Mouse (Mus musculus): ENCODE data around the gene Slc6a13. TPM values are rescaled to one million over a fixed set of nuclear protein-coding genes. Genes with fewer than 3 reads are reported as not detected.

Slc6a13 gene
- polyA plus RNA-seq, 1 experiment from 2014 or later, result 1.8 TPM

GRCm38 (mm10) chr6:121328417-121328884 is 28.4 kb downstream of the Slc6a13 start:
- no peak overlapping the region for H3K9ac ChIP-seq
- no peak overlapping the region for H3K27ac ChIP-seq (replicated peaks)
- no peaks in the 10 kb centered on the region for H3K36me3 ChIP-seq
- WGBS, result 55% methylated on average over 9 of the region's 9 CpGs
- no peak overlapping the region for H3K4me3 ChIP-seq (replicated peaks)
- no peak overlapping the region for H3K4me2 ChIP-seq (replicated peaks)
- H3K27me3 ChIP-seq, result no peaks in the 10 kb centered on the region
- ATAC-seq (ENCODE audit: insufficient number of reproducible peaks, low FRiP score, low TSS enrichment, low read depth), result no peak
- H3K4me1 ChIP-seq, result peaks cover 5% of the 10 kb centered on the region; the same call in 1 of the 2 replicates
- H3K9me3 ChIP-seq (replicated peaks), result no peaks in the 10 kb centered on the region

GRCm38 (mm10) chr6:121329848-121330508 is 30.0 kb downstream of the Slc6a13 start:
- Histone ChIP-seq H3K4me1 (peaks cover 5% of the 10 kb centered on the region; the same call in 1 of the 2 replicates), H3K9ac (no peak overlapping the region), H3K9me3 (replicated peaks) (no peaks in the 10 kb centered on the region), H3K4me2 (replicated peaks) (no peak overlapping the region), H3K27ac (replicated peaks) (no peak overlapping the region), H3K4me3 (replicated peaks) (no peak overlapping the region), H3K36me3 (no peaks in the 10 kb centered on the region), H3K27me3 (no peaks in the 10 kb centered on the region)
- WGBS, result 15% methylated on average over 10 of the region's 10 CpGs
- no peak for ATAC-seq (ENCODE audit: insufficient number of reproducible peaks, low FRiP score, low TSS enrichment, low read depth)

- Histone ChIP-seq H3K4me1 (no peaks in the 10 kb centered on the region), H3K27ac (replicated peaks) (no peak overlapping the region), H3K4me2 (replicated peaks) (no peak overlapping the region), H3K36me3 (no peaks in the 10 kb centered on the region), H3K9ac (no peak overlapping the region), H3K27me3 (no peaks in the 10 kb centered on the region), H3K4me3 (replicated peaks) (no peak overlapping the region), H3K9me3 (replicated peaks) (no peaks in the 10 kb centered on the region)
- ATAC-seq (ENCODE audit: insufficient number of reproducible peaks, low FRiP score, low TSS enrichment, low read depth), result no peak
- 88% methylated on average over 9 of the region's 9 CpGs for whole genome bisulfite sequencing
Observed at GRCm38 (mm10) chr6:121335841-121336240, 35.8 kb downstream of the Slc6a13 start.

GRCm38 (mm10) chr6:121336558-121336957 is 36.5 kb downstream of the Slc6a13 start:
- Histone ChIP-seq H3K27me3 (no peaks in the 10 kb centered on the region), H3K9ac (no peak overlapping the region), H3K27ac (replicated peaks) (no peak overlapping the region), H3K4me1 (no peaks in the 10 kb centered on the region), H3K4me2 (replicated peaks) (no peak overlapping the region), H3K4me3 (replicated peaks) (no peak overlapping the region), H3K9me3 (replicated peaks) (no peaks in the 10 kb centered on the region), H3K36me3 (no peaks in the 10 kb centered on the region)
- ATAC-seq (ENCODE audit: insufficient number of reproducible peaks, low FRiP score, low TSS enrichment, low read depth), result no peak
- WGBS, result 62% methylated on average over 8 of the region's 8 CpGs

GRCm38 (mm10) chr6:121337229-121337628 is 37.2 kb downstream of the Slc6a13 start:
- WGBS, result 90% methylated on average over 9 of the region's 9 CpGs
- Histone ChIP-seq H3K27me3 (no peaks in the 10 kb centered on the region), H3K4me1 (no peaks in the 10 kb centered on the region), H3K4me3 (replicated peaks) (no peak overlapping the region), H3K4me2 (replicated peaks) (no peak overlapping the region), H3K36me3 (no peaks in the 10 kb centered on the region), H3K9me3 (replicated peaks) (no peaks in the 10 kb centered on the region), H3K9ac (no peak overlapping the region), H3K27ac (replicated peaks) (no peak overlapping the region)
- ATAC-seq (ENCODE audit: insufficient number of reproducible peaks, low FRiP score, low TSS enrichment, low read depth), result no peak

GRCm38 (mm10) chr6:121337770-121338518 is 37.9 kb downstream of the Slc6a13 start:
- no peaks in the 10 kb centered on the region for H3K27me3 ChIP-seq
- 35% methylated on average over 3 of the region's 3 CpGs for WGBS
- ATAC-seq (ENCODE audit: insufficient number of reproducible peaks, low FRiP score, low TSS enrichment, low read depth), result no peak
- no peaks in the 10 kb centered on the region for H3K4me1 ChIP-seq
- H3K4me3 ChIP-seq (replicated peaks), result no peak overlapping the region
- no peak overlapping the region for H3K4me2 ChIP-seq (replicated peaks)
- H3K27ac ChIP-seq (replicated peaks), result no peak overlapping the region
- H3K9me3 ChIP-seq (replicated peaks), result no peaks in the 10 kb centered on the region
- no peak overlapping the region for H3K9ac ChIP-seq
- no peaks in the 10 kb centered on the region for H3K36me3 ChIP-seq

- 0 out of 2 replicates have a peak, but pooled peaks cover 3% of the 10 kb centered on the region for H3K27me3 ChIP-seq
- no peaks in the 10 kb centered on the region for H3K36me3 ChIP-seq
- ATAC-seq (ENCODE audit: insufficient number of reproducible peaks, low FRiP score, low TSS enrichment, low read depth), result no peak
Observed at GRCm38 (mm10) chr6:121338519-121338896, 38.5 kb downstream of the Slc6a13 start.

GRCm38 (mm10) chr6:121341650-121342049 is 41.6 kb downstream of the Slc6a13 start:
- H3K27ac ChIP-seq (replicated peaks), result no peak overlapping the region
- H3K9ac ChIP-seq, result no peak overlapping the region
- H3K4me1 ChIP-seq, result no peaks in the 10 kb centered on the region
- no peak overlapping the region for H3K4me3 ChIP-seq (replicated peaks)
- H3K4me2 ChIP-seq (replicated peaks), result no peak overlapping the region
- 0 out of 2 replicates have a peak, but pooled peaks cover 4% of the 10 kb centered on the region for H3K27me3 ChIP-seq
- no peak for ATAC-seq (ENCODE audit: insufficient number of reproducible peaks, low FRiP score, low TSS enrichment, low read depth)
- no peaks in the 10 kb centered on the region for H3K36me3 ChIP-seq
- 81% methylated on average over 6 of the region's 6 CpGs for WGBS
- H3K9me3 ChIP-seq (replicated peaks), result no peaks in the 10 kb centered on the region

More at GRCm38 (mm10) chr6:121338519-121338896, 38.5 kb downstream of the Slc6a13 start:
- Histone ChIP-seq H3K27ac (replicated peaks) (no peak overlapping the region), H3K9me3 (replicated peaks) (no peaks in the 10 kb centered on the region), H3K4me3 (replicated peaks) (no peak overlapping the region), H3K4me1 (no peaks in the 10 kb centered on the region), H3K4me2 (replicated peaks) (no peak overlapping the region), H3K9ac (no peak overlapping the region)
- 44% methylated on average over 4 of the region's 4 CpGs for WGBS

GRCm38 (mm10) chr6:121343026-121343770 is 43.2 kb downstream of the Slc6a13 start, which contains the start of gene Slc6a12:
Gene Slc6a12, plus strand, starts transcription at chr6:121343076.
- Histone ChIP-seq H3K9me3 (replicated peaks) (no peaks in the 10 kb centered on the region), H3K4me3 (replicated peaks) (no peak within 1 kb of the TSS), H3K4me1 (no peaks in the 10 kb centered on the region), H3K9ac (no peak within 1 kb of the TSS), H3K27me3 (0 out of 2 replicates have a peak, but pooled peaks cover 4% of the 10 kb centered on the region), H3K4me2 (replicated peaks) (no peak within 1 kb of the TSS), H3K27ac (replicated peaks) (no peak within 1 kb of the TSS), H3K36me3 (no peaks in the 10 kb centered on the region)
- ATAC-seq (ENCODE audit: insufficient number of reproducible peaks, low FRiP score, low TSS enrichment, low read depth), result no peak
- WGBS, result 63% methylated on average over 15 of the region's 15 CpGs

- H3K9me3 ChIP-seq (replicated peaks), result no peaks in the 10 kb centered on the region
- WGBS, result 62% methylated on average over 6 of the region's 6 CpGs
- H3K4me3 ChIP-seq (replicated peaks), result no peak overlapping the region
- no peaks in the 10 kb centered on the region for H3K36me3 ChIP-seq
- no peak for ATAC-seq (ENCODE audit: insufficient number of reproducible peaks, low FRiP score, low TSS enrichment, low read depth)
- no peak overlapping the region for H3K9ac ChIP-seq
- 0 out of 2 replicates have a peak, but pooled peaks cover 4% of the 10 kb centered on the region for H3K27me3 ChIP-seq
- H3K27ac ChIP-seq (replicated peaks), result no peak overlapping the region
- H3K4me2 ChIP-seq (replicated peaks), result no peak overlapping the region
- no peaks in the 10 kb centered on the region for H3K4me1 ChIP-seq
Observed at GRCm38 (mm10) chr6:121343771-121344123, 43.7 kb downstream of the Slc6a13 start.

GRCm38 (mm10) chr6:121344329-121344728 is 44.3 kb downstream of the Slc6a13 start:
- Histone ChIP-seq H3K27ac (replicated peaks) (no peak overlapping the region), H3K36me3 (no peaks in the 10 kb centered on the region), H3K9me3 (replicated peaks) (no peaks in the 10 kb centered on the region), H3K9ac (no peak overlapping the region), H3K4me2 (replicated peaks) (no peak overlapping the region), H3K27me3 (0 out of 2 replicates have a peak, but pooled peaks cover 4% of the 10 kb centered on the region), H3K4me3 (replicated peaks) (no peak overlapping the region), H3K4me1 (no peaks in the 10 kb centered on the region)
- ATAC-seq (ENCODE audit: insufficient number of reproducible peaks, low FRiP score, low TSS enrichment, low read depth), result no peak
- WGBS, result 50% methylated on average over 5 of the region's 5 CpGs

Data from embryonic facial prominence, embryonic 15.5 days (tissue).